In the genomic region with DNA sequence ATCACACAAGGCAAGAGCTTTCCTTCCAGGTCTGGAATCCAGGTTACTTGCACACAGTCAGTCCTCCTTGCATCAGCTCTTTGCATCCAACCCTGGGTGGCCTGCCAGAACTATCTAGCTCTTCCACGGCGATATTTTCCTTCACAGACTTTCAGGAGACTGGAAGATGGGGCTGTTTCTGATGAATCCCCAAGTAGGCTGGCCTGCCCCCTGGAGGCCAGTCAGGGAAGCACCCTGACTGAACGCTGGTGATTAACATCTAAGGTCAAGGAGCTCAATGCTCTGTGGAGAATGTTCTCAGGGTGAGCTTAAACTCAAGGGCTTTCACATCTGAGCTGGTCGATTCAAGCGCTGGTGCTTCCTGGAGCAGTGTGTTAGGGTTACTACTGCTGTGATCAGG, we compare ENCODE assay signal across 8 mouse cellular contexts. TPM values are rescaled to one million over a fixed set of nuclear protein-coding genes. Genes with fewer than 3 reads are reported as not detected.
DNase-seq lines count a peak whose midpoint lies in the region; ATAC-seq and TF ChIP-seq lines count a peak whose summit lies in the region.

No protein-coding gene starts in this region.

- in situ Hi-C loops in Patski (cut with MboI; ENCODE audit: low pct_unique_long_range_greater_than_20kb): loop anchor here (5.0 kb wide), 1 partner anchor 42 kb away; a partner anchor contains a TSS

- CTCF ChIA-PET in Patski (lab: Charles Lee): interaction anchor here (0.7 to 10.9 kb wide), 15 partner anchors 9 to 175 kb away, joined by 3 to 123 read pairs (median 5); a partner anchor contains a TSS

- POLR2A ChIA-PET in Patski (lab: Charles Lee): interaction anchor here (2.0 kb wide), 1 partner anchor 43 kb away, joined by 7 read pairs; a partner anchor contains a TSS

- peak; percentile 95 for TF ChIP-seq CTCF in Patski (IDR thresholded peaks at IDR 0.05)

- no peak for ATAC-seq in Patski

- peak; percentile 78 to 79 for DNase-seq in B cell, adult 2 months
- no peak for DNase-seq in Patski (ENCODE audit: low read depth, low spot score)
- peak; percentile 87 to 92 for DNase-seq in cerebellum, postnatal 25 days
- peak; percentile 79 for DNase-seq in gastrocnemius, postnatal 10 days
- peak; percentile 85 for DNase-seq in kidney, adult 9 months
- peak; percentile 63 to 77 for DNase-seq in lung, adult 18-20 months
- DNase-seq in right cerebral cortex, adult 2 months (ENCODE audit: low spot score in 2 of 2): peak; percentile 80 to 81
- peak; percentile 79 for DNase-seq in urinary bladder, postnatal 14 days (ENCODE audit: low spot score)

- no peaks in the 10 kb centered on the region for H3K27me3 ChIP-seq in Patski

RNA-seq across cellular contexts. Expression of a gene that starts 3.1 kb away (rescaled TPM):
- 56.2 TPM for polyA plus RNA-seq in Patski (2021)
- 10 to 100 TPM; 37.9 to 54.0 TPM for total RNA-seq in gastrocnemius, postnatal 10 days (2021)

RNA-seq across cellular contexts. Expression of a gene that starts 9.5 kb away (rescaled TPM):
- 0.59 TPM for polyA plus RNA-seq in Patski (2021)
- total RNA-seq in gastrocnemius, postnatal 10 days (2021): 1 to 10 TPM; 1.4 to 2.2 TPM

RNA-seq across cellular contexts. Expression of a gene that starts 22.4 kb away (rescaled TPM):
- 0.30 TPM for polyA plus RNA-seq in Patski (2021)
- 1 to 10 TPM; 6.1 to 7.6 TPM for total RNA-seq in gastrocnemius, postnatal 10 days (2021)

RNA-seq across cellular contexts. Expression of a gene that starts 35.1 kb away (rescaled TPM):
- not detected for polyA plus RNA-seq in Patski (2021)
- total RNA-seq in gastrocnemius, postnatal 10 days (2021): not detected

RNA-seq across cellular contexts. Expression of a gene that starts 43.2 kb away (rescaled TPM):
- polyA plus RNA-seq in Patski (2021): 51.7 TPM
- total RNA-seq in gastrocnemius, postnatal 10 days (2021): 10 to 100 TPM; 34.3 to 38.9 TPM
